In the genomic region with DNA sequence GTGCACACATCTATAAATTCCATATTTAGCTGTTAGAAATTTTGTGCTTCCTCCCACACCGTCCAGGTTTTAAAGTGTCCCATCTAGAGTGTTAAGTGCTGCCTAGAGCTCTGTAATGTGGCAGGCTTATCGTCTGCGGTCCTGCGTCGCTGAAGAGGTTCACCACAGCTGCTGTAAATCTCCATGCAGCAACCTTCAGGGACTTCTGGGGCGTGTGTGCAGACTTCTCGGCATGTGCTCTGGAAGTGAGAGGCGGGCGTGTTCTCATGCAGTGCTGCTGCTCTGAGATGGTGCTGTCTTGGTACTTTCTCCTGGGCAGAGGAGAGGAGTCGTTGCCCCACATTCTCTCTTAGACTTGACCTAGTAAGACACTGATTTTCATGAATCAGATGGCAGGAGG, we compare ENCODE assay signal across 17 mouse cellular contexts. TPM values are rescaled to one million over a fixed set of nuclear protein-coding genes. Genes with fewer than 3 reads are reported as not detected.
DNase-seq lines count a peak whose midpoint lies in the region; ATAC-seq and TF ChIP-seq lines count a peak whose summit lies in the region.
"Had no signal": no experiment of that assay in that cellular context is flagged by ENCODE, and none has a peak within 500 bp of the region (broad histone marks: within the 10 kb centered on the region; RNA-seq: fewer than 3 reads in every experiment).

No protein-coding gene starts in this region.

- H3K4me1 ChIP-seq in heart, embryonic 11.5 days (ENCODE audit: control insufficient read depth, insufficient read depth, low read length), result peaks cover 16% of the 10 kb centered on the region
- H3K4me1 ChIP-seq in E14TG2a.4 (replicated peaks; ENCODE audit: low read depth, low read length), result peaks cover 99% of the 10 kb centered on the region
- H3K4me1 ChIP-seq in limb, embryonic 13.5 days, result peaks cover 29% of the 10 kb centered on the region
- H3K4me1 ChIP-seq: neural tube, embryonic 12.5 days had no signal

- DNase-seq in heart, postnatal 4 days, result no peak
- no peak for DNase-seq in layer of hippocampus, adult 2 months (ENCODE audit: low spot score in 2 of 2)
- no peak for DNase-seq in layer of hippocampus, adult 9-11 months
- no peak for DNase-seq in retina, embryonic 14.5 days (ENCODE audit: low spot score)
- DNase-seq in spleen, adult 12 weeks (ENCODE audit: low spot score), result no peak
- DNase-seq: adrenal gland, postnatal 14 days; B cell, adult 2 months; cerebellum, adult 11-12 months; left cerebral cortex, postnatal 4 days; thymus, postnatal 14 days had no signal

- H3K27me3 ChIP-seq in heart, embryonic 11.5 days (ENCODE audit: control insufficient read depth, insufficient read depth, low read length), result no peaks in the 10 kb centered on the region
- no peaks in the 10 kb centered on the region for H3K27me3 ChIP-seq in E14TG2a.4 (ENCODE audit: insufficient read depth, low read length)
- peaks cover 5% of the 10 kb centered on the region; the same call in 1 of the 2 replicates for H3K27me3 ChIP-seq in limb, embryonic 13.5 days
- H3K27me3 ChIP-seq: embryonic facial prominence, embryonic 12.5 days; neural tube, embryonic 12.5 days; Patski had no signal

- peak overlapping the region; percentile 20; the same call in 1 of the 2 replicates for H3K4me2 ChIP-seq in heart, embryonic 11.5 days
- H3K4me2 ChIP-seq in limb, embryonic 13.5 days (replicated peaks), result peak overlapping the region; percentile 31
- H3K4me2 ChIP-seq: embryonic facial prominence, embryonic 12.5 days; neural tube, embryonic 12.5 days had no signal

- no peak overlapping the region for H3K27ac ChIP-seq in heart, embryonic 11.5 days (ENCODE audit: low read depth, low read length)
- H3K27ac ChIP-seq in layer of hippocampus, adult 2 months, result peak overlapping the region; percentile 39; the same call in 1 of the 2 replicates
- no peak overlapping the region; the same call in 1 of the 2 replicates for H3K27ac ChIP-seq in limb, embryonic 13.5 days
- H3K27ac ChIP-seq: embryonic facial prominence, embryonic 12.5 days; midbrain, embryonic 10.5 days; neural tube, embryonic 12.5 days had no signal

- H3K4me3 ChIP-seq in heart, embryonic 11.5 days (ENCODE audit: low read depth, low read length), result no peak overlapping the region
- no peak overlapping the region for H3K4me3 ChIP-seq in layer of hippocampus, adult 2 months
- peak overlapping the region; percentile 29; the same call in 1 of the 2 replicates for H3K4me3 ChIP-seq in E14TG2a.4 (replicated peaks; ENCODE audit: low read length)
- H3K4me3 ChIP-seq in limb, embryonic 13.5 days, result no peak overlapping the region
- H3K4me3 ChIP-seq: embryonic facial prominence, embryonic 12.5 days; midbrain, embryonic 10.5 days; neural tube, embryonic 12.5 days had no signal

- no peak for TF ChIP-seq CTCF in layer of hippocampus, adult 2 months (conservative IDR thresholded peaks at IDR 0.05)
- TF ChIP-seq CTCF in E14TG2a.4 (conservative IDR thresholded peaks at IDR 0.05; ENCODE audit: low read length), result no peak

- H3K9ac ChIP-seq in heart, embryonic 11.5 days (ENCODE audit: low read depth, low read length), result no peak overlapping the region
- 0 out of 2 replicates have a peak overlapping the region, but pooled peaks have one; percentile 8 for H3K9ac ChIP-seq in limb, embryonic 13.5 days
- H3K9ac ChIP-seq: embryonic facial prominence, embryonic 12.5 days; neural tube, embryonic 12.5 days had no signal

- no peaks in the 10 kb centered on the region for H3K9me3 ChIP-seq in heart, embryonic 11.5 days (replicated peaks; ENCODE audit: control insufficient read depth, low read length)
- H3K9me3 ChIP-seq in E14TG2a.4 (ENCODE audit: low read length), result no peaks in the 10 kb centered on the region
- H3K9me3 ChIP-seq in limb, embryonic 13.5 days, result no peaks in the 10 kb centered on the region
- H3K9me3 ChIP-seq: embryonic facial prominence, embryonic 12.5 days; midbrain, embryonic 10.5 days; neural tube, embryonic 12.5 days had no signal

- ATAC-seq in heart, embryonic 11.5 days (replicated peaks; ENCODE audit: insufficient number of reproducible peaks, low FRiP score, low TSS enrichment), result no peak
- no peak for ATAC-seq in limb, embryonic 13.5 days (ENCODE audit: low FRiP score, low read depth)
- ATAC-seq: Patski had no signal

- no peaks in the 10 kb centered on the region for H3K36me3 ChIP-seq in heart, embryonic 11.5 days (ENCODE audit: control insufficient read depth, insufficient read depth, low read length)
- H3K36me3 ChIP-seq in E14TG2a.4 (ENCODE audit: insufficient read depth, low read length), result peaks cover 25% of the 10 kb centered on the region
- no peaks in the 10 kb centered on the region for H3K36me3 ChIP-seq in limb, embryonic 13.5 days
- H3K36me3 ChIP-seq: embryonic facial prominence, embryonic 12.5 days; midbrain, embryonic 10.5 days; neural tube, embryonic 12.5 days had no signal

- 22% methylated on average over 10 of the region's 10 CpGs for WGBS in heart, embryonic 11.5 days (ENCODE audit: insufficient replicate concordance)
- WGBS in limb, embryonic 13.5 days, result 10% methylated on average over 10 of the region's 10 CpGs

RNA-seq across cellular contexts. Expression of a gene that starts 32.9 kb away (rescaled TPM):
- 2.8 and 3.9 TPM in 2 replicates for polyA plus RNA-seq in heart, embryonic 11.5 days (2014; fragmentation: Nextera tagmentation; extraction: Ambion mirVana)
- total RNA-seq in heart, postnatal 4 days (2021), result 1 to 10 TPM; 9.1 to 9.7 TPM
- 100 to 1,000 TPM; 109 to 127 TPM for total RNA-seq in layer of hippocampus, adult 2 months (2021)
- polyA plus RNA-seq in limb, embryonic 13.5 days (2015; fragmentation: Nextera tagmentation; extraction: Ambion mirVana), result 4.8 and 5.2 TPM in 2 replicates

Comparison
In these comparisons a context has a peak if more than half of its experiments do, and no peak if none do; other contexts are left out.
1. RNA of a gene that starts 32.9 kb away (total RNA-seq): 109 to 127 TPM in layer of hippocampus, adult 2 months; 9.1 to 9.7 TPM in heart, postnatal 4 days; every median in the first group is over 10 times any median in the second.